Mouse (Mus musculus): ENCODE measurements around the gene Nt5c2. TPM values are rescaled to one million over a fixed set of nuclear protein-coding genes. Genes with fewer than 3 reads are reported as not detected.
"Not testable (repeated sequence)": the region's sequence is repeated elsewhere in the genome, so short reads cannot be mapped to it uniquely, and the experiment has no call there.

The Nt5c2 gene
- total RNA-seq, 2 experiments from 2014 or later = 107 to 127 TPM

DNA sequence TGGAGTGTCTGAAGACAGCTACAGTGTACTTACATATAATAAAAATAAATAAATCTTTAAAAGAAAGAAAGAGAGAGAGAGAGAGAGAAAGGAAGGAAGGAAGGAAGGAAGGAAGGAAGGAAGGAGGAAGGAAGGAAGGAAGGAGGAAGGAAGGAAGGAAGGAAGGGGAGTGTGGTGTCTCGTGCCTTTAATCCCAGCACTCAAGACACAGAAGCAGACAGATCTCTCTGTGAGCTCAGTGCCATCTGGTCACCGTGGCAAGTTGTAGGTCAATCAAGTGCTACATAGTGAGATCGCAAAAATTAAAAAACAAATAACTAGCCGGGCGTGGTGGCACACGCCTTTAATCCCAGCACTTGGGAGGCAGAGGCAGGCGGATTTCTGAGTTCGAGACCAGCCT lies 24.3 kb downstream of the Nt5c2 start:
- intact Hi-C loops (cut with DNase I) = loop anchor here (1.0 to 10.0 kb wide), 6 partner anchors 28 to 406 kb away; partner anchors contain the start of genes Cnnm2 and Cyp17a1
- DNase-seq = not testable (repeated sequence)

DNA sequence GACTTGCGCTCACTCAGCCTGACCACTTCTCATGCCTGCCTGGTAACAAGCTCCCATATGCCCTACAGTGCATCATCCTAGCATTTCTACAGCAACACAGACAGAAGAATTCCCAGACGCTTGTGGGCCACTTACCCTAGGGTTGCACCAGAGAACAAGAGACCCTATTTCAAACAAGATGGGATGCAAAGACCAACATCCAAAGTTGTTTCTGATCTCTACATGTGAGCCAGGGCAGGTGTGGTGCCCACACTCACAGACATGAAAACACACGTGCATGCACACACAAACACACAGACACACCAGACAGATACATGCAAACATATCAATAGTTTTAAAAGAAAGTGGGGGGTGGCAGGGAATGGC lies 24.8 kb downstream of the Nt5c2 start:
- DNase-seq = no peak
- intact Hi-C loops (cut with DNase I) = loop anchor here (2.0 to 10.0 kb wide), 5 partner anchors 27 to 405 kb away; partner anchors contain the start of genes Cnnm2 and Cyp17a1

DNA sequence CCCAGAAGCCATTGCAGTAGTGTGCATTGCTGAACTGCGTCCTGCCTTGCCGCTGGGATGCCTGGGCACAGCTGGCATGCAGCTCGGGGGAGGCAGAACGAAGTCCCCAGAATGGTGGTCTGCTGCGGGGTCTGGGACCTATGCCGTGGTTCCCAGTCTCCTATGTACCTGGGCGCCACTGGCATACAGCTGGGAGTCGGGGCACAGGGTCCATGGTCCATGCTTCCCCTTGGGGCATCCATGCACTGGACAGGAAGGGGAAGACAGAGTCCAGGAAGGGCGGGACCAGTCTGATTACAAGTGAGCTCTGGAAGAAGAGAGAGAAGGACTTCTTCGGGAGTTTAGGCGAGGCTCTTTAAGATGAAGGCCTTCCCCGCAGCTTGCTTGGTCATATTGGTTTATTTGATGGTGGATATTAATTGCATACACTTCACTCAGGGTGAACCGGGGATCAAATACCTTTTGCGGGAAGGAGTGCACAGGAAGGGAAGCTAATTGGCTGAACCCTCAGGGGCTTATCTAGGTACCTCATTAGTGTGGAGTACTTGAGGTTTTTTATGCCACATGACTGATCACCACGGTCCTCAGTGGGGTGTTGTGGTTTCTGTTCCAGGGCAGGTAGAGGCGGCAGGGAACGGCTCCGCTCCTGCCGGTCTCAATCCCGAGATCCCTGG lies 25.3 kb downstream of the Nt5c2 start:
- intact Hi-C loops (cut with DNase I) = loop anchor here (2.0 to 10.0 kb wide), 5 partner anchors 27 to 405 kb away; partner anchors contain the start of genes Cnnm2 and Cyp17a1

GRCm38 (mm10) chr19:46988231-46989087 lies 26.5 kb downstream of the Nt5c2 start:
- no peak for DNase-seq
- intact Hi-C loops (cut with DNase I) = no loop called here

More for the DNA sequence above, 25.3 kb downstream of the Nt5c2 start:
- no peak for DNase-seq

GRCm38 (mm10) chr19:46987646-46988045 lies 27.3 kb downstream of the Nt5c2 start:
- intact Hi-C loops (cut with DNase I) = no loop called here
- peak; percentile 28 to 36 for DNase-seq

DNA sequence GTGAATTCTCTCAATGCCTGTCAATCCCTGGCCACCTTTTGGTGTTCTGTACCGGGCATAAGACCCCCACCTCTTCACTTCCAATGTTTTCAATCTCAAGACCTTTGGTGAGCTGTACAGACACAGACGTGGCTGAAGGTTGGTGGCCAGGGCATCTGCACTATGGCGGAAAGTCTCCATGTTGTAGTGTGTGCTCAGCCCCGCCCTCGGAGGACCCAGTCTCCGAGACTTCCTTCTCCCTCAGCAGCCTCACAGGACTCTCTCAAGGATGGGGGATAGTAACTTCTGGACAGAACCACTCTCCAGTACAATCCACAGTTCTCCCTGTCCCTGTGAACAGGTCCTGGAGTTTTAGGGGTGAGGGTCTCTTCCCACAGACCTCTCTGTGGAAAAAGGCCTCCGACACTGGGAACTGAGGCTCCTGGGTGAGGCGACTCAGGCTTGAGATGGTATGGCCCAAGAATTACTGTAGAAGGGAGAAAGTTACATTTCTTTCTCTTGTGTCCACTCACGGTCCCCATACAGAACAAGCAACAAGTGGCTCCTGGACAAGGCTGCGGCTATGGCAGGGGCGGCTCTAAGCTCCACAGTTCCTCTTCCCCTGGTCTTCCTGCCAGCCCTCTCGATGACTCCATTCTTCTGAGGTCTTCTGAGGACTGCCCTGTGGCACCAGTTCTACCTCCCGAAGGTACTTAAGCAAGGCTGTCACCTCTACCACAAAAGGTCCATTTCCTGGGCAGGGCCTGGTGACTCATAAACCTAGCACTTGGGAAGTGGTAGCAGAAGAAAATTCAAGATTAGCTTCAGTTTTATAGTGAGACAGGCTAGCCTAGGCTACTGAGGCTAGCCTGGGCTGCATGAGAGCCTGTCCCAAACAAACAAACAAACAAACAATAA lies 30.0 kb downstream of the Nt5c2 start:
- DNase-seq = no peak
- intact Hi-C loops (cut with DNase I) = no loop called here

DNA sequence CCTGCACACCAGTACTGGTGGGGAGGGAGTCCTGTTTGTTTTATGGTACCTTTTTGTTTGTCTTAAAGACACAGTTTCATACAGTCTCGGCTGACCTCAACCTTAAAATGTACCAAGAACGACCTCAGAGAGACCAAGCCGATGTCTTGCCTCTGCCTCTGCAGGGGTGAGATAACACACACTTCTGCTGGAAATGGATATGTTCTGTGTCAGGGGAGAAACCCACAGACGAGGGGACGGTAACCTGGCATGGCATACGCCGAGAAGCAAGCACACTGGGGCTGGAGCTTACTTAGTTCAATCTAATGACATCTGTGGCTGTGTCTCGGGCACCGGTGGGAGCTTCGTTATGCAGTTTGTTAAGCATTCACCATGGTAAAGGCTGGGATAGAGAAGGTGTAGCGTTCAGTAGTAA lies 31.0 kb downstream of the Nt5c2 start:
- intact Hi-C loops (cut with DNase I) = no loop called here
- no peak for DNase-seq

- intact Hi-C loops (cut with DNase I) = no loop called here
- no peak for DNase-seq
These were observed 31.5 kb downstream of the Nt5c2 start for GRCm38 (mm10) chr19:46983352-46983965.

DNA sequence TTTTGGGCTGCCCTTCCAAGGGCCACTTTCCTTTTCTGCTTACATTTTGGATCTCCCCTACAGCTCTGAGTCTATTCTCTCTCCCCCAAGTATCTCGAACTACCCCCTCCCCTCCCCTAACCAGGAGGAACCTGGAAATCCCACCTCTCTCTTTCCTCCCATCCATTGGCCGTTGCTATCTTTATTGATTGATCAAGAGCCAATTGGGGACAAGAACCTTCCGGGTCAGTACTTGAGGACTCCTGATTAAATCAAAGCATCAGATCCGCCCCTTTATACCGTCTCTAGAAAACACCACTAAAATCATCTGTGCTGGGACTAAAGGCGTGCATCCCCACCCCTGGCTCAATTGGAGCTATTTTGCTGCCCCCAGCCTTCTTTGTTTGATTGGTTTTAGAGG lies 33.5 kb downstream of the Nt5c2 start:
- intact Hi-C loops (cut with DNase I) = no loop called here
- no peak for DNase-seq

DNA sequence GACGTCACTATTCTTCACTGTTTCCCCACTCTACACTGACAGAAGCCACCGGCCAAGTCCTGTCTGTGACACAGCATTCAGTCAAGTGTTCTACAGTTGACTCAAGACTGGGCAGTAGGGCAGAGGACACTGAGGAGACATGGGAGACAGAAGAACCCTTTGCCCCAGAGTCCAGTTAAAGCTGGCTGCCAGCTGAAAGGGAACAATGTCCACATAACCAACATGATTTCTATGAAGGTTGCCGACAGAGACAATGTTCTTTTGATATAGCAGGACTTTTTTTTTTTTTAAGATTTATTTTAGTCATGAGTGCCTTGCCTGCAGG lies 35.2 kb downstream of the Nt5c2 start:
- DNase-seq = no peak
- intact Hi-C loops (cut with DNase I) = no loop called here

- DNase-seq = peak in 1 of 2 experiments; percentile 30
- intact Hi-C loops (cut with DNase I) = no loop called here
These were observed 35.8 kb downstream of the Nt5c2 start for GRCm38 (mm10) chr19:46978920-46979780.

DNA sequence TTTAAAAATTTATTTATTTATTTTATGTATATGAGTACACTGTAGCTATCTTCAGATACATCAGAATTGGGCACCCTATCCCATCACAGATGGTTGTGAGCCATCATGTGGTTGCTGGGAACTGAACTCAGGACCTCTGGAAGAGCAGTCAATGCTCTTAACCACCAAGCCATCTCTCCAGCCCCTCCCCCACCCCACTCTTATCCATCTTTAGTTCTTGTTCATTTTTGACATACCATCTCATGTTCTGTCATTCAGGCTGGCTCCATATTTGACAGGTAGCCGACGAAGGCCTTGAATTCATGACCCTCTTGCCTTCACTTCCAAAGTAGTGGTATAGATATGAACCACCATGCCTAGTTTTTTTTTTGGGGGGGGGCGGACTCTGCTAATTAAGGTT lies 36.9 kb downstream of the Nt5c2 start:
- DNase-seq; intact Hi-C loops (cut with DNase I): not testable (repeated sequence)

- DNase-seq = no peak
- intact Hi-C loops (cut with DNase I) = no loop called here
These were observed 37.5 kb downstream of the Nt5c2 start for GRCm38 (mm10) chr19:46977460-46977859.

DNA sequence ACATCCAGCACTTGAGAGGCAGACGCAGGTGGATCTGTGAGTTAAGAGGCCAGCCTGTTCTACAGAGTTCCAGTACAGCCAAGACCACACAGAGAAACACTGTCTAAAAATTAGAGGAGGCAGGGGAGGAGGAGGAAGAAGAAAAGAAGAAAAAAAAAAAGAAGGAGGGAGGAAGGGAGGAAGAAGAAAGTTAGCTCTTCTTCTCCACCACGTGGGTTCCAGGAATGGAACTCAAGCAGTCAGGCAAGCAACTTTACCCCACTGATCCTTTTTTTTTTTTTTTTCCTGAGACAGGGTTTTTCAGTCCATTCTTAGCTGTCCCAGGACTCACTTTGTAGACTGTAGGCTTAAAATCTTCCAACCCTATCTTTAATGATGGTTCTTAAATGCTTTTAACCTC lies 38.2 kb downstream of the Nt5c2 start:
- no peak for DNase-seq

GRCm38 (mm10) chr19:46975997-46976396 lies 39.0 kb downstream of the Nt5c2 start:
- intact Hi-C loops (cut with DNase I) = no loop called here
- DNase-seq = no peak

More for the DNA sequence above, 38.2 kb downstream of the Nt5c2 start:
- intact Hi-C loops (cut with DNase I) = no loop called here

GRCm38 (mm10) chr19:46975565-46975964 lies 39.4 kb downstream of the Nt5c2 start:
- peak; percentile 79 to 87 for DNase-seq
- intact Hi-C loops (cut with DNase I) = no loop called here

DNA sequence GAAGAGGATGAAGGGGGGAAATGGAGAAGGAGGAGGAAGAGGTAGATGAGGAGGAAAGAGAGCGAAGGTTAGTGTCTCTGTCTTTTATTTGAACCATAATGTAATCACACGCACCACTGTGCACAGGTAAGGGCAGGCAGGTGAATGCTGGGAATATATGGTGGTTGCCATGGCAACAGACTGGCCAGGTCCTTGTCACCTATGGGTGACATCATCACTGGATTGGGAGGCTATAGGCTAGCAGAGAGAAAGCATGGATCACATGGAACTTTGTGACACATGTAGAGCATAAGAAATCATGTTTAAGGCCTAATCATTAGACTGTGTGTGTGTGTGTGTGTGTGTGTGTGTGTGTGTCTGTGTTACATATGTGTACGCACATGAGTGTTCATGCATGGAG lies 42.8 kb downstream of the Nt5c2 start:
- DNase-seq = no peak
- intact Hi-C loops (cut with DNase I) = no loop called here

DNA sequence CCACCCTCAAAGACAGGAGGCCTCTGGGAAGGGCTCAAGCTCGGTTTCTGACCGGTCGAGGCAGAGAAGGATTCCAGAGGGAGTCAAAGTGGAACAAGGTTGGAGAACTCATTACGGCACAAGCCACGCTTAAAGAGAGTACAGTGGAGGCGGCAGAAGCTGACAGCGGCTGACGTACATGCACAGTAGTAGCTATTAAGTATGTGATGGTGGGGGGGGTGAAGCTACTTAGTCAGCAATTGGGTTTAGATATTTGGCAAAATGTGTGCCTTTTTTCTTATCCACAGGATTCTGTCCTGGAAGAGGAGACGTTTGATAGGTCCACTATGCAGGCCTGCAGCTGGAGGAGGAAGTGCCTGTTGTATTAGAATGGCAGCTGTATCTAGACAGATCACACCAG lies 43.2 kb downstream of the Nt5c2 start:
- intact Hi-C loops (cut with DNase I) = no loop called here
- no peak for DNase-seq

DNA sequence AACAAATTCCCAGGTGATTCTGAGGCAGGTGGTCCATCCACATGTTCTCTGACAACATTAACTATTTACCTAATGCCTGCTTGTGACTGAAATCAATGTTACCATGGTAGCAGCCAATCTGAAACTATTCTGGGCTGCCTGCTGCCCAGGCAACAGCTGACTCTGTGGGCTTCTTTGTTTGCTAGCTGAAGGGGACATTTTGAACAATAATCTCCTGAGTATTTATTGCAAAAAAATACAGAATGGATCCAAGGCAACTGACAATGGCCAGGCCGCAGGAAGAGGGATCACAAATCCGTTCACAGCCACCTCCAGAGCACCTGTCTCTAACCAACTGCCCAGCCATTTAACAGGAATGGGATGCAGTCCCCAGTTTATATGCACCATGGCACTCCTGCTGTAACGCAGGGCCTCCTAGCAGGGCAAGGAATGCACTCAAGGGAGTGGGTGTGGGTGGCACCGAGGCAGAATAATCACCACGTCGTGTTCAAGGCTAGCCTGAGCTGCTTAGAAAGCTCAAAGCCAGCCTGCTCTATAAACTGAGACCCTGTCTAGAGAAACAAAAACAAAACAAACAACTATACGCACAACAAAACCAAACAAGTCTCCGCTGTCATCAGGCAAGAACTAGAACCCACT lies 43.8 kb downstream of the Nt5c2 start:
- intact Hi-C loops (cut with DNase I) = no loop called here
- DNase-seq = no peak

Data from heart, postnatal 10 days (tissue).